Mouse (Mus musculus): ENCODE results near the gene Lasp1.
"Not testable (repeated sequence)": the region's sequence is repeated elsewhere in the genome, so short reads cannot be mapped to it uniquely, and the experiment has no call there.

Lasp1 gene

DNA sequence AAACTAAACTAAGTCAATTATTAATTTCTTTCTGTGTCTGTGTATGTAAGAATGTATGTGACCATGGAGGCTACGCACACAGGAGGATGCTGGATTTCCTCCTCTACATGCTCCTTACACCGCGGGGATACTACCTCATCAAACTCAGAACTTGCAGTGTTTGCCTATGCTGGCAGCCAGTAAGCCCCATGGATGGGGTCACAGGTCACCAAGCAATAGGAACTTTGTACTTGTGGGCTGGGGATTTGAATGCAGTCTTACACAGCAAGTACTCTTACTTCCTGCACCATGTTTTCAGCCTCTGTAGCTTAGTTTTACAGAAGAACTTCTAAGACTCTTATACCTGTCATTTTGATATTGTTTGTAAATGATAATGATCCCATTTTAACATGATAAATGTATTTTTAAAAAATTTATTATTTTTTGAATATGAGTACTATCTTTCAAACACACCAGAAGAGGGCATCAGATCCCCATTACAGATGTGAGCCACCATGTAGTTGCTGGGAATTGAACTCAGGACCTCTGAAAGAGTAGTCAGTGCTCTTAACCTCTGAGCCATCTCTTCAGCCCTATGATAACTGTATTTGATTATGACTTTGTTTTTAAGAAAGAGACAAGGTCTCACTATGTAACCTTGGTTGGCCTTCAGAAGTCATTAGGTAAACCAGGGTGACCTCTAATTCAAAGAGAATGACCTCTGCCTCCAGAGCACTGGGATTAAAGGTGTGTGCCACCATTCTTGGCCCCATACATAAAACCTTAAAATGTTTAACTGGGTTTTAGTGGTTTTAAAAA, 67.5 kb downstream of the Lasp1 start:
- DNase-seq (ENCODE audit: extremely low read depth, low read depth), result no peak

DNA sequence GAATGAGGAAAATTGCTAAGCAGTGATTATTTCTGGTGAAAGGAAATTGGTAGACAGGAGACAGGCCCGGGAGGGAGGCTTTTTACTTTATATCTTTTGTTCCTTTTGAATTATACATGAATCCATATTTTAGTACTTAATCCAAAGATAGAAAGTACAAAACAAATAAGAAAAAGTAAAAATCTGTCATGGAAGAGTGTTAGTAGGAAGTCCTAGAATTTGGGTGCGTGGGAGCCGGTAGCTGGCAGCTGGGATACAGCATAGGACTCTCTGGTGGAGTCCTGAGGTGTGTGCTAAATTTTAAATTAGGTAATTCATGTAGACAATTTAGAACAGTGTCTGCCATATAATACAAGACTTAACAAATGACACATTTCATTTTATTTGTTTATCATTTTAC, 68.8 kb downstream of the Lasp1 start:
- no peak for DNase-seq (ENCODE audit: extremely low read depth, low read depth)

DNA sequence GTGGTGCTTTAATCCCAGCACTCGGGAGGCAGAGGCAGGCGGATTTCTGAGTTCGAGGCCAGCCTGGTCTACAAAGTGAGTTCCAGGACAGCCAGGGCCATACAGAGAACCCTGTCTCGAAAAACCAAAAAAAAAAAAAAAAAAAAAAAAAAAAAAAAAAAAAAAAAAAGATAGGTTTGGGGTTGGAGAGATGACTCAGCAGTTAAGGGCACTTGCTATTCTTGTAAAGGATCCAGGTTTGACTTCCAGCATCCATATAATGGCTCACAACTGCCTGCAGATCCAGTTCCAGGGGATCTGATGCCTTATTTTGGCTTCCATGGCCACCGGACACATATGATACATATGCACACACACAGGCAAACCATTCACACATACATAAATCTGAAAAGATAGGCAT, 73.6 kb downstream of the Lasp1 start:
- not testable (repeated sequence) for DNase-seq (ENCODE audit: extremely low read depth, low read depth)

DNA sequence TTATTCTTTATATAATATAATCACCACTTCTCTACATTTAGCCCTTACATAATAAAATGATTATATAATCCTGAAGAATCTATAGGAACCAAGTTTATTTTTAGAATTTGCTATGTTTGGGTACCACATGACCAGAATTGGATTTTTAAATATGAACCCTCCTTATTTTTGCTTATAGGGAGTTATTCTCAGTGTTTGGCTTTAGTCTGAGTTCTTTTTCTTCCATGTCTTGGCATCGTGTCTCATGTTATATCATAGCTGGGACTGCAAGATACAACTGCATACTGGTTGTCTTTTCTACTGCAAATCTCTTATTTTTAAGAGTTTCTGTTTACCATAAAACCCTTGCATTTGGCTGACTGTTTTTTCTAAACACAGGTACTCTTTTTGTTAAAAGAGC, 75.6 kb downstream of the Lasp1 start:
- DNase-seq (ENCODE audit: extremely low read depth, low read depth), result no peak

GRCm38 (mm10) chr11:97877341-97877740, 78.5 kb downstream of the Lasp1 start:
- DNase-seq (ENCODE audit: extremely low read depth, low read depth), result no peak

DNA sequence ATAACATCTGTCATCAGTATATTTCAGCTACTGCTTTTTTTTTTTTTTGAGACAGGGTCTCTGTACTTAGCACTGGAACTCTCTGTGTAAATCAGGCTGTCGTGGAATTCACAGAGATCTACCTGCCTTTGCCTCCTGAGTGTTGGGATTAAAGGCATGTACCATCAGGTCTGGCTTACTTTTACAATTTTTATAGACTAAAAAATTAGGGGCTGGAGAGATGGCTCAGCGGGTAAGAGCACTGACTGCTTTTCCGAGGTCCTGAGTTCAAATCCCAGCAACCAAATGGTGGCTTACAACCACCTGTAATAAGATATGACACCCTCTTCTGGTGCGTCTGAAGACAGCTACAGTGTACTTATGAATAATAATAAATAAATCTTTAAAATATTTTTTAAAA, 81.6 kb downstream of the Lasp1 start:
- no peak for DNase-seq (ENCODE audit: extremely low read depth, low read depth)

DNA sequence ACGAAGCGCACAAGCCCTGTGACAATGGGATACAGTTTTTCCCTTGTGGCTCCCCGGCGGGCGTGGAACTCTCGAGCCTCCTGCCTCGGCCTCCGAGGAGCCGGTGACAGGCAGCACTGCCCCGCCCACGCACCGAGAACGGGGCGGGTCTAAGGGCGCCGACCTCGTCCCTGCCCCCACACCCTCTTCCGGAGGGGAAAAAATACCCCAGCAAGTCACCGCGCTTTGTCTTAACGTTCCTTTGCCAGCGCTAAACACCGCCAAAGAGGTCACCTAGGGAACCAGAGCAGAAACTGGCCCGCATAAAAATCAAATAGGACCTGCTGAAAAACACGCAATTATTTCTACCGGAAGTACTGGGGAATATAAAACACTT, 84.7 kb downstream of the Lasp1 start:
- DNase-seq (ENCODE audit: extremely low read depth, low read depth), result peak; percentile 36

DNA sequence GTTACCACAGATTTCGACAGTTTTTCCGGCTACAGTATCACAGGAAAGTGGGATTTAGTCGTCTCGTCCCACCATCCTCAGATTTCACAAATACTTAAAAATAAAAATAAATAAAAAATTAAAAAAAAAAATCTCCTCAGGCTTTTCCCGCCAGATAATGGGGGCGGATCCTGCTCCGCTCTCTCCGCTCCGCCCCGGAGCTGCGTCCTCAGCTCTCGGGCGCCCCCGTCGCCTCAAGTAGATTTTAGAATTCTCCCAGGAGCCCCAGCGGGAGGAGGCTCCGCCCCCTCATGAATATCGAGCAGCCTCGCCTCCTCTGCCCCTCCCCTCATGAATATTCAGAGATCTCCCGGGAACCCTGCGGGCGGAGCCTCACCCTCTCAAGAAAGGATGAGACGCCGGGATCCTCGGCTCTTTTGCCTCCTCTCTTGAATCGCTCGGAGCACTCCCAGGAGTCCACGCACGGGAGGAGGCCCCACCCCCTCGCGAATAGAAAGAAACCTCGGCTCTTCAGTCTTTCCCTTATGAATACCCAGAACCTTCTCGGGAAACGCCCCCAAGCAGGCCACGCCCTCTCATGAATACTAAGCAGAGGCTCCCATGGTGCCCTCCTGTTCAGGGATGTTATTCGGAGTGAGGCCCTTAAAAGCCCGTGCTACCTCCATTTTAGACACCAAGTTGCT, 85.3 kb downstream of the Lasp1 start, which contains the start of gene Fbxo47:
Gene Fbxo47 (minus strand): TSS at position 237 of the 683 bp plus-strand sequence.
- DNase-seq (ENCODE audit: extremely low read depth, low read depth), result peak; percentile 89

DNA sequence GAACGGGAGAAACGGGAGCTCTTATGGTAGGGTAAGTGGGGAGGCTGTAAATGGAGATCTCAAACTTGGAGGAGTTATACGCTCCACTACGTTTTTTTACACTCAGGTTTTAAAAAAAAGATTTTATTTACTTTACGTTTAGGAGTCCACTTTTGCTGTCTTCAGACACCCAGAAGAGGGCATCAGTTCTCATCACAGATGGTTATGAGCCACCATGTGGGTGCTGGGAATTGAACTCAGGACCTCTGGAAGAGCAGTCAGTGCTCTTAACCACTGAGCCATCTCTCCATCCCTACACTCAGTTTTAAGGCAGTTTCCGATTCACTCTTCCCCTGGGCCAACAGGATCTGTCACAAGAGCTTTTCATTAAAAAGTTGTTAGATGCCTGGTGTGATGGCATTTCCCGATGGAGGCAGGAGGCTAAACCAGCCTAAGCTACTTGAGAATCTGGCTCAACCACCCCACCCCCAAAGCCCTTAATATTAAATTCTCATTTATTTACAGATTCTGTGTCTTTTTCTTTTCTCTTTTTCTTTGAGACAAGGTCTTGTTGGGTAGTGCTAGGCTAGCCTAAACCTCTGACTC, 85.9 kb downstream of the Lasp1 start:
- DNase-seq (ENCODE audit: extremely low read depth, low read depth), result no peak

DNA sequence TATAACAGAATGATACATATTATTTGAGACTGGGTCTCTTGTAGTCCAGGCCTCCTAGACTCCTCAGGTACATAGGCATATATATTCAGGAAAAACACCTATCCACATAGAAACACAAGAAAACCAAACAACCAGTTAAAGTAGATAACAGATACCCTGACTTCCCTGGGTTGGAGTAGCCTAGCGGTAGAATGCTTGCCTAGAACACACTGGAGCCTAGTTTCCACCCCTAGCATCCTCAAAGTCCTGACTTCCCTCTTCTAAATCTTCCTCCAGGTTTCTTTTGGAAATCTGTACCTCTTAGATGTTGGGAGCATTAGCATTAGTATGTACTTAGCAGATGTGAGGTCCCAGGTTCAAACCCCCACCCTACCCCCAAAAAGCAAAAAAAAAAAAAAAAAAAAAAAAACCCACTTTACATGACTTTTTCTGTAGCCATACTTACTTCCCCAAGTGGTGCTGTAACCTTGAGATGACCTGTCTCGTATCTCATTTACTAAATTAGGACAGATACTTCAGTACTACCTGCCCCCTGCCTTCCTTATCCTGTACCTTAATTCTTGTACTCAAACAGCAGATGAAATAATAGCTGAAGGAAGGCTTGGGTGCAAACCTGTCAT, 86.6 kb downstream of the Lasp1 start:
- DNase-seq (ENCODE audit: extremely low read depth, low read depth), result no peak

Data from MEL-GATA-1-ER (cell line).